Comparison of ENCODE assay signal across 30 mouse cellular contexts in genomic region chr3:98185163-98185714, GRCm38 (mm10). TPM values are rescaled to one million over a fixed set of nuclear protein-coding genes. Genes with fewer than 3 reads are reported as not detected.
DNase-seq lines count a peak whose midpoint lies in the region; ATAC-seq lines count a peak whose summit lies in the region.
"Had no signal": no experiment of that assay in that cellular context is flagged by ENCODE, and none has a peak within 500 bp of the region (broad histone marks: within the 10 kb centered on the region; RNA-seq: fewer than 3 reads in every experiment).

No protein-coding gene starts in this region.

- H3K4me2 ChIP-seq in forebrain, embryonic 15.5 days (replicated peaks): no peak overlapping the region
- no peak overlapping the region for H3K4me2 ChIP-seq in midbrain, embryonic 11.5 days
- H3K4me2 ChIP-seq in midbrain, embryonic 16.5 days (ENCODE audit: low read length): no peak overlapping the region
- H3K4me2 ChIP-seq in midbrain, embryonic 12.5 days (replicated peaks): no peak overlapping the region
- H3K4me2 ChIP-seq: heart, embryonic 13.5 days; limb, embryonic 12.5 days; liver, embryonic 12.5 days; stomach, embryonic 15.5 days had no signal

- peak; percentile 31 for DNase-seq in forebrain, embryonic 10.5 days (ENCODE audit: extremely low spot score, low spot score)
- peak; percentile 88 for DNase-seq in midbrain, embryonic 11.5 days (ENCODE audit: low spot score, missing footprints)
- peak; percentile 39 for DNase-seq in brain, adult 2 months (ENCODE audit: low read depth, low spot score)
- no peak for DNase-seq in cerebellum, adult 18-20 months
- DNase-seq in embryo, embryonic 10 days (ENCODE audit: low spot score): no peak
- DNase-seq: adrenal gland, postnatal 14 days; cerebellum, adult 8-10 months; gastrocnemius, postnatal 10 days; heart, adult 11 months; kidney, adult 9 months; kidney, postnatal 25 days; lung, adult 2 months; right cerebral cortex, postnatal 25 days; thymus, postnatal 25 days had no signal

- H3K27ac ChIP-seq in forebrain, embryonic 10.5 days: peak overlapping the region; percentile 56
- H3K27ac ChIP-seq in forebrain, embryonic 15.5 days (replicated peaks): no peak overlapping the region
- H3K27ac ChIP-seq in midbrain, embryonic 11.5 days (ENCODE audit: low read depth, low read length): no peak overlapping the region
- no peak overlapping the region for H3K27ac ChIP-seq in midbrain, embryonic 16.5 days (ENCODE audit: low read length)
- H3K27ac ChIP-seq in midbrain, embryonic 12.5 days (replicated peaks): no peak overlapping the region
- H3K27ac ChIP-seq: embryonic facial prominence, embryonic 10.5 days; heart, embryonic 13.5 days; limb, embryonic 12.5 days; liver, embryonic 12.5 days; stomach, embryonic 15.5 days had no signal

- whole genome bisulfite sequencing in forebrain, embryonic 10.5 days: 72% methylated on average over 10 of the region's 10 CpGs
- 43% methylated on average over 10 of the region's 10 CpGs for WGBS in forebrain, embryonic 15.5 days
- WGBS in midbrain, embryonic 11.5 days: 48% methylated on average over 10 of the region's 10 CpGs
- WGBS in midbrain, embryonic 16.5 days: 40% methylated on average over 10 of the region's 10 CpGs
- 41% methylated on average over 10 of the region's 10 CpGs for WGBS in midbrain, embryonic 12.5 days

- no peak overlapping the region for H3K9ac ChIP-seq in forebrain, embryonic 15.5 days (replicated peaks)
- H3K9ac ChIP-seq in midbrain, embryonic 11.5 days (ENCODE audit: low read length): no peak overlapping the region; the same call in 1 of the 2 replicates
- no peak overlapping the region for H3K9ac ChIP-seq in midbrain, embryonic 16.5 days (ENCODE audit: low read depth, low read length)
- no peak overlapping the region for H3K9ac ChIP-seq in midbrain, embryonic 12.5 days (replicated peaks)
- H3K9ac ChIP-seq: heart, embryonic 13.5 days; limb, embryonic 12.5 days; liver, embryonic 12.5 days; stomach, embryonic 15.5 days had no signal

- H3K36me3 ChIP-seq in forebrain, embryonic 10.5 days (replicated peaks): no peaks in the 10 kb centered on the region
- no peaks in the 10 kb centered on the region for H3K36me3 ChIP-seq in forebrain, embryonic 15.5 days
- H3K36me3 ChIP-seq in midbrain, embryonic 11.5 days (ENCODE audit: control insufficient read depth, insufficient read depth, low read length): no peaks in the 10 kb centered on the region
- no peaks in the 10 kb centered on the region for H3K36me3 ChIP-seq in midbrain, embryonic 16.5 days (ENCODE audit: control insufficient read depth, insufficient read depth, low read length)
- no peaks in the 10 kb centered on the region for H3K36me3 ChIP-seq in midbrain, embryonic 12.5 days
- H3K36me3 ChIP-seq: embryonic facial prominence, embryonic 10.5 days; G1E; heart, embryonic 13.5 days; limb, embryonic 12.5 days; liver, embryonic 12.5 days; stomach, embryonic 15.5 days had no signal

- H3K9me3 ChIP-seq in forebrain, embryonic 10.5 days: no peaks in the 10 kb centered on the region
- no peaks in the 10 kb centered on the region for H3K9me3 ChIP-seq in forebrain, embryonic 15.5 days
- no peaks in the 10 kb centered on the region for H3K9me3 ChIP-seq in midbrain, embryonic 11.5 days (ENCODE audit: control insufficient read depth, low read length)
- H3K9me3 ChIP-seq in midbrain, embryonic 16.5 days (replicated peaks; ENCODE audit: control insufficient read depth, low read length, poor library complexity, severe bottlenecking): 0 out of 2 replicates have a peak, but pooled peaks cover 3% of the 10 kb centered on the region
- H3K9me3 ChIP-seq in midbrain, embryonic 12.5 days: no peaks in the 10 kb centered on the region
- H3K9me3 ChIP-seq: embryonic facial prominence, embryonic 10.5 days; heart, embryonic 13.5 days; limb, embryonic 12.5 days; liver, embryonic 12.5 days; megakaryocyte, embryonic 14.5 days; stomach, embryonic 15.5 days had no signal

- H3K27me3 ChIP-seq in forebrain, embryonic 10.5 days (ENCODE audit: poor library complexity, severe bottlenecking): no peaks in the 10 kb centered on the region
- H3K27me3 ChIP-seq in forebrain, embryonic 15.5 days: no peaks in the 10 kb centered on the region
- no peaks in the 10 kb centered on the region for H3K27me3 ChIP-seq in midbrain, embryonic 11.5 days (ENCODE audit: control insufficient read depth, insufficient read depth, low read length)
- no peaks in the 10 kb centered on the region for H3K27me3 ChIP-seq in midbrain, embryonic 16.5 days (ENCODE audit: control insufficient read depth, insufficient read depth, low read depth, low read length)
- H3K27me3 ChIP-seq in midbrain, embryonic 12.5 days: no peaks in the 10 kb centered on the region
- H3K27me3 ChIP-seq: heart, embryonic 13.5 days; limb, embryonic 12.5 days; liver, embryonic 12.5 days; stomach, embryonic 15.5 days had no signal

- H3K4me3 ChIP-seq in forebrain, embryonic 10.5 days: no peak overlapping the region
- H3K4me3 ChIP-seq in forebrain, embryonic 15.5 days: no peak overlapping the region
- H3K4me3 ChIP-seq in midbrain, embryonic 11.5 days (ENCODE audit: low read depth, low read length): no peak overlapping the region
- H3K4me3 ChIP-seq in midbrain, embryonic 16.5 days (ENCODE audit: low read depth, low read length): no peak overlapping the region
- no peak overlapping the region for H3K4me3 ChIP-seq in midbrain, embryonic 12.5 days
- H3K4me3 ChIP-seq: embryonic facial prominence, embryonic 10.5 days; heart, embryonic 13.5 days; limb, embryonic 12.5 days; liver, embryonic 12.5 days; megakaryocyte, embryonic 14.5 days; myocyte; stomach, embryonic 15.5 days had no signal

- ATAC-seq in forebrain, embryonic 15.5 days (replicated peaks): no peak
- peak; percentile 78 for ATAC-seq in midbrain, embryonic 11.5 days (ENCODE audit: low FRiP score)
- ATAC-seq in midbrain, embryonic 16.5 days: no peak
- ATAC-seq in midbrain, embryonic 12.5 days (ENCODE audit: low FRiP score, low read depth): peak; percentile 56; the same call in 1 of the 2 replicates
- ATAC-seq: activated CD4-positive, CD25-positive, alpha-beta regulatory T cell, adult 4 months; CD4-positive, CD25-positive, alpha-beta regulatory T cell, adult 4 months; liver, embryonic 12.5 days had no signal

- H3K4me1 ChIP-seq in forebrain, embryonic 10.5 days: peaks cover 10% of the 10 kb centered on the region
- H3K4me1 ChIP-seq in forebrain, embryonic 15.5 days: 0 out of 2 replicates have a peak, but pooled peaks cover 8% of the 10 kb centered on the region
- H3K4me1 ChIP-seq in midbrain, embryonic 11.5 days (ENCODE audit: control insufficient read depth, insufficient read depth, low read length): peaks cover 6% of the 10 kb centered on the region; the same call in 1 of the 2 replicates
- peaks cover 3% of the 10 kb centered on the region; the same call in 1 of the 2 replicates for H3K4me1 ChIP-seq in midbrain, embryonic 16.5 days (ENCODE audit: control insufficient read depth, insufficient read depth, low read length)
- H3K4me1 ChIP-seq in midbrain, embryonic 12.5 days: peaks cover 6% of the 10 kb centered on the region
- H3K4me1 ChIP-seq: heart, embryonic 13.5 days; limb, embryonic 12.5 days; liver, embryonic 12.5 days; megakaryocyte, embryonic 14.5 days; stomach, embryonic 15.5 days had no signal

RNA-seq across cellular contexts. Expression of gene Adam30, which starts 24.8 kb away (rescaled TPM):
- 0.04 TPM in 1 of 2 replicates, not detected in the other for polyA plus RNA-seq in forebrain, embryonic 10.5 days (2016; fragmentation: Nextera tagmentation; extraction: Ambion mirVana)
- polyA plus RNA-seq in forebrain, embryonic 15.5 days (2015; fragmentation: Nextera tagmentation; extraction: Ambion mirVana): not detected in 2 replicates
- polyA plus RNA-seq in midbrain, embryonic 11.5 days (2014; fragmentation: Nextera tagmentation; extraction: Ambion mirVana): not detected in 2 replicates
- not detected in 2 replicates for polyA plus RNA-seq in midbrain, embryonic 16.5 days (2015; fragmentation: Nextera tagmentation; extraction: Ambion mirVana)
- polyA plus RNA-seq in midbrain, embryonic 12.5 days (2016; fragmentation: Nextera tagmentation; extraction: Ambion mirVana): not detected in 2 replicates
- polyA plus RNA-seq: activated CD4-positive, CD25-positive, alpha-beta regulatory T cell, adult 4 months; CD4-positive, CD25-positive, alpha-beta regulatory T cell, adult 4 months; embryonic facial prominence, embryonic 10.5 days; frontal cortex, adult 2 months; G1E; heart, embryonic 13.5 days; intestine, embryonic 14.5 days; limb, embryonic 12.5 days; liver, embryonic 12.5 days; lung, adult 2 months; myocyte; spleen, adult 2 months; stomach, embryonic 15.5 days had no signal

RNA-seq across cellular contexts. Expression of gene Reg4, which starts 36.7 kb away (rescaled TPM):
- polyA plus RNA-seq in forebrain, embryonic 10.5 days (2016; fragmentation: Nextera tagmentation; extraction: Ambion mirVana): 0.14 TPM in 1 of 2 replicates, not detected in the other
- polyA plus RNA-seq in forebrain, embryonic 15.5 days (2015; fragmentation: Nextera tagmentation; extraction: Ambion mirVana): not detected in 2 replicates
- polyA plus RNA-seq in midbrain, embryonic 11.5 days (2014; fragmentation: Nextera tagmentation; extraction: Ambion mirVana): not detected in 2 replicates
- not detected in 2 replicates for polyA plus RNA-seq in midbrain, embryonic 16.5 days (2015; fragmentation: Nextera tagmentation; extraction: Ambion mirVana)
- polyA plus RNA-seq in midbrain, embryonic 12.5 days (2016; fragmentation: Nextera tagmentation; extraction: Ambion mirVana): not detected in 2 replicates
- polyA plus RNA-seq: activated CD4-positive, CD25-positive, alpha-beta regulatory T cell, adult 4 months; CD4-positive, CD25-positive, alpha-beta regulatory T cell, adult 4 months; embryonic facial prominence, embryonic 10.5 days; frontal cortex, adult 2 months; G1E; heart, embryonic 13.5 days; limb, embryonic 12.5 days; liver, embryonic 12.5 days; lung, adult 2 months; myocyte; spleen, adult 2 months had no signal

Comparison
In these comparisons a context has a peak if more than half of its experiments do, and no peak if none do; other contexts are left out.
1. ATAC-seq: peak in midbrain, embryonic 11.5 days (single experiment) and midbrain, embryonic 12.5 days (single experiment); none in forebrain, embryonic 15.5 days (single experiment) and midbrain, embryonic 16.5 days (single experiment).
2. DNase-seq: peak in forebrain, embryonic 10.5 days (single experiment), midbrain, embryonic 11.5 days (single experiment) and brain, adult 2 months (single experiment); none in cerebellum, adult 18-20 months (0 of 2) and embryo, embryonic 10 days (single experiment).